Mouse (Mus musculus) embryo, embryonic 11.5 days (tissue): Measurements from ENCODE around the gene Aven.

Experiments
- DNase-seq: peaks from one replicate; pipeline ENCODE4 v3.0.0-alpha.2; 2012; ENCODE audit warnings: low read depth, low spot score

The Aven gene

DNA sequence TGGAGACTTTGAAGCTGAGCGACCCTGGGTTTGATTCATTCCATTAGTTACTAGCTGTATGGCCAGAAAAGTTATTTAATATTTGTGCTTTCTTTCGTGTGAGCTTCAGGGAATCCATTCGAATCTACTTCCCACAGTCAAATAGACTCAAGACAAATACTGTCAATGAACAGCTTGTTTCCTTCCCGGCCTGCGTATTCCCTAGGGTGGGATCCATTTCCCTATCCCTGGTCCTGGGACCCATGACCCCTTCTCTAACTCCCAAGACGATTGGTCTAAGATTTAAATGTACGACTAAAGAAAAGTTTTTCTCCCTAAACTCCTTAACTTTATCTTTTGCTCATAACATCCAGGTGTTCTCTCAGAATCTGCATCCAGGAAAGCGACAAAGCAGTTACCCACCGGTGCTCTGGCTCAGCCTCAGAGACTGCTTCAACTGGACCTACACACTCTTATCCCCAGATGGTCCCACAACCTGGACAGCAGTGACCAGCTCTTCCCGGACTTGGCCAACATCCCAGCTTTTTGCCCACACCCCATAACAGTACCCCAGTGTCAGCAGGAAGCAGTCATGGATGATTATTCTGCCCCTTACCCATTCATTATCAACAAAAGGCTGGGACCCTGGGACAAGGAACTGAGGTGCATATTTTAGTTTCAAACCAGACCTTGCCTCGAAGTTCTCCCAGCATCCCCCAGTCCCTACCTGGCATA, 2.1 kb upstream of the Aven start:
- DNase-seq: no peak

DNA sequence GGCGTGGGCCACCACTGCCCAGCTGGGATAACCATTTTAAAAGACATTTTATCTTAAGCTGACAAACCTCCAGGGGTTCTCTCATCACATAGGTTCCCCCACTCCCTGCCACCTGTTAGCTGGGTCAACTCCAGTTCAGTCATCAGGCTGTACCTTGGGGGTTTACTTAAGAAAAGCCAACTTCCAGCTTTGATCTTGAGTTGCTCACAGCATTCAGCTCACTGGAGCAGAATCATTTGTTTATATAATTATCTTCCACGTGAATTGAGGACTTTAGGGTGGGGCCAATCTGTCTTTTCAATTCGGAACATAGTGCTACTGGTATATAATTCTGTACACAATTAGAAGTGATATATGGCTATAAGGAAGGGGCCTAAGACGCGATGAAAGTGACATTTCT, 1.1 kb upstream of the Aven start:
- no peak for DNase-seq

DNA sequence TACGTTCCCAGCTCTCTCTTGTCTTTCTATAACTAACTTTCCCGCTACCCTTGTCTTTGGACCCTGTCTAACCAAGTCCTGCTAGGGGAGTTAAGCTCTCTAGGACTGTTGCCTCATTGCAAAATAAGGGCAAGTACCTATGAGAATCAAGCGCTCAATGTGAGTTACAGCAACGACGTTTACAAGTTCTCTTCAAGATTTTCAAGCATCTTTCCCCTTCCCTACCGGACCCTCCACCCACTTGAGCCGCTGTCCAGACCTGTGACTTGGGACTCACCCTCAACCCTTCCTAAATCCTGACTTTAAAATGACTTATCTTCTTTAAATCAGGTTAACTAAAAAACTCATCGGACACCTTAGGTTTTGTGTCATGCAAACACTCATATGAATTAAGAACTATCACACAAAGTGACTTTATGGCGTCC, 321 bp upstream of the Aven start:
- no peak for DNase-seq

DNA sequence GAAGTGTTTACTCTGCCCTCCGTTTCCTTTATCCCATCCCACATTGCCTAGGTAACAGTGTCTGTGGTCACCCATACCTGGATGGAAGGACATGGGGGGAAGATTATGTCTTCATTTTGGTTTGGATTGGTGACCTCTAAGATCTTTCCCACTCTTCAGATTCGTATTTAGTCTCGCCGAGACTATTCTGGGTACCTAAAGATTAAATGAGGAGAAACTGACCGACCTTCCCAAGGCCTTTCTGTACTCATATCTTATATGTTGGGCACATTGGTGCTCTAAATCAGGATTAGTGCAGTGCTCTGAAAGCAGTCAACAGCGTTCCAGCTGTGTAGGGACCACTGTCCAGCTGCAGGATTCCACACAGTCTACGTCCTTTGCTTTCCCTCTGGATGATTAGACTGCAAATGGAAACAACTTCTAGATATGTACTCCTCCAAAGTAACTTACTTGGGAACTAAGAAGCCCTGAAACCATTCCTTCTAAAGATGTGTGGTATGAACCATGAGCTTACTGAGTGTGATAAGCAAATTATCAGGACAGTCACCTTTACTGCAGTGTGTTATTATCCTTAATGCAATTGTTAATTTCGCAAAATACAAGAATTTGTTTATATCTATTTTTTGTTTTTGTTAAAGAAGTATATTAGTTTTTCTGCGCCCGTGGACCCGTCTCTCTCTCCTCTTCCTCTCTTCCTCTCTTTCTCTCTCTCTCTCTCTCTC, 936 bp downstream of the Aven start:
- DNase-seq: no peak

DNA sequence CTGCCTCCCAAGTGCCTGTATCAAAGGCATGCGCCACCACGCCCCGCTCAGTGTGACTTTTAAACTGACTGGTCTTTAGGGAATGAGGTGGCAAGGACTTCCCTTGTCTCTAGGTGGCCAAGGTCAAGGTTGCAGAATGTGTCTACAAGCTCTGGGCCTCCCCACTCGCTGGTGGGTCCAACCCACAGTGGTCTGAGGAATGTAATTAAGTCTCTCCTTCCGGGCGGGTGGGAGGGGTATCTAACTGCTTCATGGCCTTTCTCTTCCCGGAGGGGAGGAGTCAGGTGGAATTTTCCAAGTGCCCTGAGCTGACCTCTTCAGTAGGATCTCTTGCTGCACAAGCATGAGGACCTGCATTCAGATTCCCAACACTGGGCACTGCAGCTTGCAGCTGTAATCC, 5.1 kb downstream of the Aven start:
- DNase-seq: no peak

DNA sequence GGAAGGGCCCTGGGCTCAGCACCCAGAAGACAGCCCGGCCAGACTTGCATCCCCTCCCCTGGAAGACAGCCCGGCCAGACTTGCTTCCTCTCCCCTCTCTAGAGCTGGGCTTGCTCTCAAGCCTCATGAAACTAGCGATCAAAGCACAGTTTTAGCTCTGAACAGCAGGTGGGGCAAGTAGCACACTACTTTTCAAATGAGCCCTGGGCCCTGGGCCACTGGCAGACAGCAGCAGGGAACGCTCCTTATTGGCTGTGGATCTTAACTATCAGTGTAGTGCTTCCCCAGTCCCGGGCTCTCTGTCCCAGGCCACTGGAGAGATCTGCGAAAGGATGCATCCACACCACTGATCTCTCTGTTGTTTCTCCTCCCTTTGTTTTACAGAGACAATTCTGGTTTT, 8.4 kb downstream of the Aven start:
- DNase-seq: peak; percentile 59

DNA sequence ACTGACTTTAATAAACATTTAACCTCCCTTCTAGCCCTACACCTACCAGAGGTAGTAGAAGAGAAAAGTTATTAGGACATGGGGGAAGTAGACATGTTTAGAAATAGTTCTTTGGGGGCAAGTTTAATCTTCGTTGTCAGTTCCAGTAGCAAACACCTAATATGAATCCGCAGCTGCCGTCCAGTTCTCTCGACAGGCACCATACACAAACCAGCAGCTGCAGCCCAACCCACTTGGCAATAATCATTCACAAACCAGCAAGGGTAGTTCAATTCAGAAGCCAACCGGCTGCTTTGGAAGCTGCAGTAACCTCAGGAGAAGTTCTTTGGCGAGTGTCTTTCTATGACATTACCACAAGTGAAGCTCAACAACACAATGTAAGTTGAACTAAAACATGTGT, 11.2 kb downstream of the Aven start:
- no peak for DNase-seq

DNA sequence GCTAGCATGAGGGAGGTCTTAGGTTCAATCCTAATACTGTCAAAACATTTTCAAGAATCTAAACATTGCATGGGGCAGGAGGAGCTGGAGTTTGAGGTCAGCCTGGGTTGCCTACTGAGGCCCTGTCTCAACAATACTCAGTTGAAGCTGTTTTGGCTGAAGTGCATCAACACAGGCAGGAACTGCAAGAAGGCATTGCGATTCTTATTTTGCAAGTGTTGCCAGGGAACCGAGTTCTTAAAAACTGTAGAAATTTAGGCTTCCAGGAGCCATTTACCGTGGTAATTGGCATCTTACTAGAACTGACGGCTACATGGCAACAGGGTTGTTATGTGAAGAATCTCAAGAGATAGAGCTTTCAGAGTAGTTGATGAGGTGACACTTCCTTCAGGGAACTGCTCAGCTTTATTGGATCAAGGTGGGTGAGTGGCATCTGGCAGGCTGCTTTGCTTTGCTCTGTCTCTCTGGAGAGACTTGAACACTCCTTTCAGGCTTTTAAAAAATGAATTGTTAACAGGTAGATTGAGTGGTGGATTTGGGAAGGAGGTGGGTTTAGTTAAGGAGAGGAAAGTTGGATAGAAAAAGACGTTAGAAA, 14.2 kb downstream of the Aven start:
- DNase-seq: no peak

DNA sequence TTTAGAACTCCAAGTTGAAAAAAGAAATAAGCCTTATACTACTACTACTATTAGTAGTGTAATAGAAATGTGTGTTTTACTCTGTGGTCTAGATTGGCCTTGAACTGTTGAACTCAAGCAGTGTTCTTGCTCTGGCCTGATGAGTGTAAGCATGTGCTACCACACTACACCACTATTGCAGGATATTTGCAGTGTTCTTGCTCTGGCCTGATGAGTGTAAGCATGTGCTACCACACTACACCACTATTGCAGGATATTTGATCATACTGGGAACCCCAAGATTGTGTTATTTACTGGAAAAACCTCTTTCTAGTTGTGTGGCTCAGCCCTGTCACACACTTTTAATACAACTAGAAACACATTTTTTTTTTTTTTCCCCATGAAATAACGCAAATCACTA, 14.7 kb downstream of the Aven start:
- DNase-seq: no peak

DNA sequence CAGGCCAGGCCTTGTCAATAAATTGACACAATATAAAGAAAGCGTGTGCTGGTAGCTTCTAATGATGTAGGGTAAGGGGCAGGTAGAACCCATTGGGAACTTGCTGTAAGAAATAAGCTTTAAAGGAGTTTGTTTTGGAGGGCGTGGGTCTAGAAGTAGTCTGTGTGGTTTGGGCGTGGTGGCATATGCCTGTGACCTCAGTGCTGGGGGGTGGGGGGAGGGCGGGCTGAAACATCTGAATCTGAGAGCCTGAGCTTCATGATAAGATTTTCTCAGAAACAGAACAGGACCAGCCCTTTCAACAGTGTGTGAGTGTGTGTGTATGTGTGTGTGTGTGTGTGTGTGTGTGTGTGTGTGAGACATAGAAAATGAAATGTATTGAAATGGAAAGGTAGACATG, 17.4 kb downstream of the Aven start:
- DNase-seq: peak; percentile 9

DNA sequence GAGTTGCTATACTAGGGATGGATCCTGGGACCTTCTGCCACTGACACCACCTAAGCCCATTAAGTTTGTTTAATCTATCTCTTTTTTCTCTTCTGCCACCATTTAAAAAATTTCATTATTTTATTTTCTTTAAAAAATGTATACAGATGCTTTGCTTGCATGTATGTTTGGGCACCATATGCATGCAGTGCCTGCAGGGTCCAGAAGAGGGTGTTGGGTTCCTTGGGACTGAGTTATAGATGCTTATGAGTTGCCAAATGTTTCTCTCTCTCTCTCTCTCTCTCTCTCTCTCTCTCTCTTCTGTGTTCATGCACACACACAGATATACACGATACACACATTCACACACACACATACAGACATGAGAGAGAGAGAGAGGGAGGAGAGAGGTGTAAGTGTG, 20.3 kb downstream of the Aven start:
- no peak for DNase-seq

DNA sequence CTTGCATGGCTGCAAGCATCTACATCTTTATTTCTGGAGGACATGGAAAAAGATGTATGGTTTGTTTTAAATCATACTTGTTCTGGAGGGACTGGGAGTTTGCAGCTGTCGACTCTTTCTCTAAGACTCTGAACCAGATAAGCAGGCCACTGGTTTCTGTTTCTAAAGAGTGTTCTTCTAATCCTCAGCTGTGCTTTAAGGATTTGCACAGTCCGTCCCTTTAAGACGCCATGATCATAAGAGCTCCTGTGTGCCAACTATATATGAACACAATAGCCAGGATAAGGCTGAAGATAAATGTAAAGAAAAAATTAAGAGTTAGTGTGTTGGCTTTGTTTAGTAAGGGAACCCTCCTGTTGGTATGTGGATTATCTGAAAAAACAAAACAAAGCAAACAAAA, 24.0 kb downstream of the Aven start:
- DNase-seq: no peak

DNA sequence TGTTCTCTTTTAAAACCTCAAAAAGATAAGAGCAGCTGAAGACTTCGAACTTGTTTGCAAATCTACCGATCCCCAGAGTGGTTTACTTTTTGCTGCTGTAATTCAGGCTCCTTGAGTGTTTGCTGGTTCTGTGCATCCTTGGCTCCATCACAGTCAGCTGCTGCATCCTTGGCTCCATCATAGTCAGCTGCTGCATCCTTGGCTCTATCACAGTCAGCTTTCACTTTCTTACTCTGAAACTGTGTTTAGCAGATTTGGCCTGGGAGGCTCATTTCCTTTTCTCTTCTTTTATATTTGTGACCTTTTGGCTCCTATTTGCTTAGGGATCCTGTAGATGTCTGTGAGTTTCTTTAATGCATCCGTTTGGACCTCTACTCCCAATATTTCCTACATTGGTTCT, 24.5 kb downstream of the Aven start:
- DNase-seq: no peak

DNA sequence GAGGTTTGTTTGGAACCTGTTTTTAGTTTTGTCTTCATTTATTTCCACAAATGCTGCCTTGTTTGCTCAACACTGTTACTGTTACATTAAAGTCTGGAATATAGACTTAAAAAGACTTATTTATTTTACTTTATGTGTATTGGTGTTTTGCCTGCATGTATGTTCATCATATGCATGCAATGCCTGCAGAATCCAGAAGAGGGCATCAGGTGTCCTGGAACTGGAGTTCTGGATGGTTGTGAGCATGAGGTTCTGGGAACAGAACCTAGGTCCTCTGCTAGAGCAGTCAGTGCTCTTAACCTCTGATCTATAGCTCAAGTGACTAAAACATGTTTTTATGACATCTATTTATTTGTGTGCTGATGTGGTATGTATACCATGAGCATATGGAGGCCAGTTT, 25.8 kb downstream of the Aven start:
- no peak for DNase-seq

DNA sequence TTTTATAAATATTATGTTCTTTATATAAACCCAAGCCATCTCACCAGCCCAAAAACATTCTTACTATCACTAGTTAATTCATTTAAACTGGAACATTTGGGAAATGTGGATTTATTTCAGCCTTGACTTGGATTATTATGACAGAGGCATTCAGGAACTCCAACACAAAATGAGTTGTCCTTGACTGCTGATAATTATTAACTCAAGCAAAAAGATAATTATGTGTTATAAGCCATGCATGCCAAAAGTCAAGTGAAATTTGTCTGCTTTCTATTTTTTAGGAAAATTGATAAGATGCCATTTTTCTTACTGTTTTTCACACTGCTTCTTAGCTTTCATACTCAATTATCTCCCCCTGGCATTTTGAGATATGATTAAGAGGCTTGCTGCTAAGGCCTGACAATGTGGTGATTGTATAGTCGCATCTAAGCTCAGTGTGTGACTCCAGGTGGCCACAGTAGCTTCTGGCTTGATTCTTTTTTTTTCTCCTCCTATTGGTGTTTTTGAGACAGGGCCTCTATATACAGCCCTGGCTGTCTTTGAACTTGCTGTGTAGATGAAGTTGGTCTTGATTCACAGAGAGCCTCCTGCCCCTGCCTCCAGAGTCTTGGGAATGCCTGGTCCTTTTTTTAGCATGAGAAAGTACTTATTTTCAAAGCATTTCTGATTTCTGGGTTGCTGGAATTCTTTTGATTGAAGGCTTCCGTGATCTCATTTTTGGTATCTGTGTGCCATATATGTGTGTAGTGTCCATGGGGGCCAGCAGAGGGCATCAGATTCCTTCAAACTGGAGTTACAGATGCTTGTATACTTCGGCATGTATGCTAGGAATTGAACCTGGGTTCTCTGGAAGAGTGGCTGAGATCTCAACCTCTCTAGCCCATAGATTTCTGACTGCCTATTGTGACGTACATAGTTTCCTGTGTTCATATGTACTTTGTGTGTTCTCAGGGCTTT, 28.0 kb downstream of the Aven start:
- DNase-seq: no peak

DNA sequence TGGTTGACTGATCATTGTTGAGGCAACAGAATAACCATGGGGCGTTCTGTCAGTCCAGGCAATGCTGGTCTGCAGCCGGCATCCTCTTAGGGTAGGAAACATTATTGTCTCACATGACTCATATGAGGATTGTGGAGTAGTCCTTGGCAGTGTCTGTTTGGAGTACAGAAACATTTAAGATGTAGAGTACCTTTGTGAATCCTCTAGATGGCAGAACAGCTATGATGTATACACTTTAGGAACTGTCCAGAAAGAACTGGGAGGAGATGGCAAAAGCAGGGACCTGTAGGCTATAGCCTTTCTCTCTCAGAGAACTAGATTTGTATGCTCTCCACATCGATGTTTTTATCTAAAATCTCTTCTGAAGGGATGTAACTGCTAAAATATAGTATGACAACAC, 34.2 kb downstream of the Aven start:
- DNase-seq: no peak

DNA sequence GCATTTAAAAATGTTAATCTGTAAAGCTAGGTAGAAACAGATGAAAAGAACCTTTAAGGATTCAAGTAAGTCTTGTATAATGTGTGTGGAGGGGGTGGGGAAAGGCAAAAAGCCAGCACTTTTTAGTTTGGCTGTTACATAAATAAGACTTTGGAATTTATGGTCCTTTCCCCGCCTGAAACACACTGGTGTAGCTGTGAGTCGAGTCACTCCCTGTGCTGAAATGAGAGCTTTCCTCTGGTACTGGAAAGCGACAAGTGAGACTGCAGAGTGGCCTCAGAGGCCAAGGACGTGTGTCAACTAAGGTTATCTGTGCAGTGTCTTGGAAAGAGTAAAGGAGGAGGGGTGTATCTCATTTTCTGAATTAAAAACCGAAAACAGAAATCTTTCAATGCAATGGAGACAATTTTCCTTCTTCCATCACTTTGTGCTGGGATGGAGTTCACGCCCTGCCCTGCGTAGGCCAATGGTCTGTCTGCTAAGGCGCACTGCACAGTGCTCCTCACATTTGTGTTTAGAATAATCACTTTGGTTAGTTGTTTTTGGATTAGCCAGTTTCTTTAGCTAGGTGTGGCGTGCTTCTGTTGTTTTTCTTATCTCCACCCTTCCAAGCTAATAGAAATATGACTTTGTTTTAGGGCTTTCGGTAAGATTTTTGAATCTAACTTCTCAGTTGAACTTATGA, 40.2 kb downstream of the Aven start:
- no peak for DNase-seq

DNA sequence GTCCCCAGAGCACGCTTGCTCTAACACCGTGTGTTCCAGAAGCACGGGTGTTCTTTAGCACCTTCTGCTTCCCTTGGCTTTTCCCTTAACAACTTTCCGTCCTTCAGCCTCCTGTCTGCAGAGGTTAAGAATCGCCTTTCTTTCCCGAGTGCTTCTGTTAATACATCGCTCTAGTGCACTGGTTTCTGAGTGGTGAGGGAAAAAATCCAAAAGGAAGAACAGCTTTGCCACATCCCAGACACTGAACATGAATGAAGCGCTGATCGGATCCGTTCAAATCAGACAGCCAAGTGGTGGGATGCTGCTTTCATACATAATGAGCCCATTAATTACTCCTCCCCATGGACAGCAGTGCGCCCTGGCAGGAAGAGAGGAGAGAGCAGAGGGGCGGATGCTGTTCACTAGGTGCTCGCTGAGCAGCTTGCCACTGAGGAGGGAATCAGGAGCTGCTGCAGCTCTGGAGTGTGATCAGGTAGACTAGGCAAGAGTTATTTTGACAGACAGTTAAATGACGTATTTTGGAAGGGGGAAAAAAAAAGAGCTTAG, 42.0 kb downstream of the Aven start:
- no peak for DNase-seq

DNA sequence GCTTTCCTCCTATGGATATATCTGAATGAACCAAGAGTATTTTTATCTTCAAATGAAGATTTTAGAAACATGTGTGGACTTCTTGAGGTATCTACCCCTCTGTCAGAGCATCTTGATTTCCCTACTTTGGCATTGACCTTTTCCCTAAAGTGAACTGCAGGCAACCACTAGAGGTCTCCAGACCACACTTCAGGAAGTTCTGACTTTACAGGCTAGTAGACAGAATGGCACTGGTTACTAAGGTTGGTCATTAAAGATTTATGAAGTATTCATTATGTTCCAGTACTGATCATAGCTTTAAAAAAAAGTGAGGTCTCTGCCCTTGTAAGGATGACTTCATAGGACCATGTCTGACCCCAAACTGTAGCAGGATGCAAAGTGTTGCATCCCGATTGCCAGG, 46.0 kb downstream of the Aven start:
- no peak for DNase-seq

DNA sequence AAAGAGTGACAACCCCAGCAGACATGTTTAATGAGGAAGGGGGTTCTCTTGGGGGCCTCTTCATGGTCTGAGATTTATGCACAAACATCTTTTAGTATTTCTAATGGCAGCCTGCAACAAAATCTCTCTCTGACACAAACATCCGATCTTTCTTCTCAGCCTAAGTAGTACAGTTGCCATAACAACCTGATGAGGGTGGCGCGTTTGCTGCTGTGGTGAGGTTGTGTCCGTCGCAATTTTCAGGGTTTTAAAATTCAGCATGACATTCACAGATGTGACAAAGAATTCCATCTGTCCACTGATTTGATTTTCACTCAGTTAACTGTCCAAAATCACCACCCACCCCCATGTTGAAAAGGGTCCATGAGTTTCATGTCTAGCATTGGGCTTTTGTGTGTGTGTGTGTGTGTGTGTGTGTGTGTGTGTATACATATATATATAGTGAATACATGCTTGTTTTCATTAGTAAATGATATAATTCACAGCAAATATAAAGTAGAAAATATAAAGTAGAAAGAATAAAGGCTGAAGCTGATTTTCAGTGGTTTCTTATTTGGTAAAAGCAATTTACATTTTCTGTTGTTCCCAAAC, 49.0 kb downstream of the Aven start:
- no peak for DNase-seq

DNA sequence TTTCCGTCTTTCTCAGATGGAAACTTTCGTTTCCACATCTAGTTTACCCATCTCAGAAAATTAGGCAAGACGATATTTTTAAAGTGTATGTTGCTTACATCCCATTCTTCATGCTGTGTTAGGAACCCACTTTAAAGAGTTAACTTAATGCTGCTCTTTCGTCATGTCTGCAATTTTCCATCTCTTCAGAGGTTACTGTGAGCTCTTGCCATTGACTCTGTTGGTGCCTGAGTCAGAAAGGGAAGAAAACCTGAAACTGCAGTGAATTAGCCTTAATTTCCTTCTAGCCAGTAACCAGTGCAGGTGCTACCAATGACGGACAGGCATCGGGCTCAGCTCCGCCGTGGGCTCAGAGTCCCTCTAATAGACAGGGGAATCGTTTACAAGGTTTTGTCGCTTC, 63.8 kb downstream of the Aven start:
- DNase-seq: no peak
